Mouse (Mus musculus): Measurements from ENCODE around the gene P2rx2. TPM values are rescaled to one million over a fixed set of nuclear protein-coding genes. Genes with fewer than 3 reads are reported as not detected.

The P2rx2 gene
- polyA plus RNA-seq, 1 experiment from 2014 or later = 0.29 TPM

GRCm38 (mm10) chr5:110354716-110355115 is 11.7 kb upstream of the P2rx2 start:
- Histone ChIP-seq H3K27me3 (ENCODE audit: control insufficient read depth, insufficient read depth, low read length) (no peaks in the 10 kb centered on the region; the same call in 1 of the 2 replicates), H3K4me1 (ENCODE audit: control insufficient read depth, insufficient read depth, low read length) (no peaks in the 10 kb centered on the region)
- WGBS = 16% methylated on average over 7 of the region's 7 CpGs

GRCm38 (mm10) chr5:110347006-110347405 is 4.0 kb upstream of the P2rx2 start:
- Histone ChIP-seq H3K27me3 (ENCODE audit: control insufficient read depth, insufficient read depth, low read length) (peaks cover 29% of the 10 kb centered on the region), H3K9ac (ENCODE audit: low read length) (no peak overlapping the region), H3K4me2 (ENCODE audit: low read depth, low read length) (no peak overlapping the region), H3K9me3 (replicated peaks; ENCODE audit: control insufficient read depth, low read length) (no peaks in the 10 kb centered on the region), H3K4me3 (ENCODE audit: low read length) (no peak overlapping the region), H3K4me1 (ENCODE audit: control insufficient read depth, insufficient read depth, low read length) (peaks cover 9% of the 10 kb centered on the region), H3K27ac (ENCODE audit: low read length) (no peak overlapping the region), H3K36me3 (ENCODE audit: control insufficient read depth, insufficient read depth) (no peaks in the 10 kb centered on the region)
- ATAC-seq (replicated peaks; ENCODE audit: extremely low read depth, insufficient read depth, low FRiP score) = no peak
- WGBS = 73% methylated on average over 8 of the region's 8 CpGs

More at GRCm38 (mm10) chr5:110354716-110355115, 11.7 kb upstream of the P2rx2 start:
- ATAC-seq (replicated peaks; ENCODE audit: extremely low read depth, insufficient read depth, low FRiP score) = no peak; the same call in 1 of the 2 replicates
- Histone ChIP-seq H3K27ac (ENCODE audit: low read length) (no peak overlapping the region), H3K4me2 (ENCODE audit: low read depth, low read length) (no peak overlapping the region), H3K9me3 (replicated peaks; ENCODE audit: control insufficient read depth, low read length) (no peaks in the 10 kb centered on the region), H3K4me3 (ENCODE audit: low read length) (no peak overlapping the region), H3K9ac (ENCODE audit: low read length) (no peak overlapping the region), H3K36me3 (ENCODE audit: control insufficient read depth, insufficient read depth) (no peaks in the 10 kb centered on the region)

GRCm38 (mm10) chr5:110345553-110345952 is 2.5 kb upstream of the P2rx2 start:
- H3K27ac ChIP-seq (ENCODE audit: low read length) = no peak overlapping the region
- H3K27me3 ChIP-seq (ENCODE audit: control insufficient read depth, insufficient read depth, low read length) = peaks cover 38% of the 10 kb centered on the region

GRCm38 (mm10) chr5:110344524-110344923 is 1.5 kb upstream of the P2rx2 start, which contains the start of gene Lrcol1:
Gene Lrcol1, plus strand, starts transcription at chr5:110344730.
- no peak within 1 kb of the TSS for H3K4me3 ChIP-seq (ENCODE audit: low read length)
- no peaks in the 10 kb centered on the region for H3K9me3 ChIP-seq (replicated peaks; ENCODE audit: control insufficient read depth, low read length)
- H3K4me2 ChIP-seq (ENCODE audit: low read depth, low read length) = no peak within 1 kb of the TSS
- H3K9ac ChIP-seq (ENCODE audit: low read length) = no peak within 1 kb of the TSS
- no peaks in the 10 kb centered on the region for H3K36me3 ChIP-seq (ENCODE audit: control insufficient read depth, insufficient read depth)
- WGBS = 79% methylated on average over 4 of the region's 4 CpGs
- H3K4me1 ChIP-seq (ENCODE audit: control insufficient read depth, insufficient read depth, low read length) = peaks cover 9% of the 10 kb centered on the region
- H3K27ac ChIP-seq (ENCODE audit: low read length) = no peak within 1 kb of the TSS
- ATAC-seq (replicated peaks; ENCODE audit: extremely low read depth, insufficient read depth, low FRiP score) = no peak
- H3K27me3 ChIP-seq (ENCODE audit: control insufficient read depth, insufficient read depth, low read length) = peaks cover 38% of the 10 kb centered on the region

More at GRCm38 (mm10) chr5:110345553-110345952, 2.5 kb upstream of the P2rx2 start:
- 78% methylated on average over 4 of the region's 4 CpGs for WGBS
- H3K9me3 ChIP-seq (replicated peaks; ENCODE audit: control insufficient read depth, low read length) = no peaks in the 10 kb centered on the region
- H3K4me3 ChIP-seq (ENCODE audit: low read length) = no peak overlapping the region
- ATAC-seq (replicated peaks; ENCODE audit: extremely low read depth, insufficient read depth, low FRiP score) = no peak
- H3K36me3 ChIP-seq (ENCODE audit: control insufficient read depth, insufficient read depth) = no peaks in the 10 kb centered on the region
- no peak overlapping the region for H3K9ac ChIP-seq (ENCODE audit: low read length)
- H3K4me1 ChIP-seq (ENCODE audit: control insufficient read depth, insufficient read depth, low read length) = peaks cover 9% of the 10 kb centered on the region
- no peak overlapping the region for H3K4me2 ChIP-seq (ENCODE audit: low read depth, low read length)

- peaks cover 13% of the 10 kb centered on the region for H3K4me1 ChIP-seq (ENCODE audit: control insufficient read depth, insufficient read depth, low read length)
- no peak overlapping the region for H3K4me2 ChIP-seq (ENCODE audit: low read depth, low read length)
- H3K9me3 ChIP-seq (replicated peaks; ENCODE audit: control insufficient read depth, low read length) = no peaks in the 10 kb centered on the region
- no peak overlapping the region for H3K27ac ChIP-seq (ENCODE audit: low read length)
- 67% methylated on average over 2 of the region's 2 CpGs for WGBS
- peaks cover 25% of the 10 kb centered on the region for H3K27me3 ChIP-seq (ENCODE audit: control insufficient read depth, insufficient read depth, low read length)
- H3K9ac ChIP-seq (ENCODE audit: low read length) = no peak overlapping the region
- ATAC-seq (replicated peaks; ENCODE audit: extremely low read depth, insufficient read depth, low FRiP score) = no peak
- peaks cover 20% of the 10 kb centered on the region for H3K36me3 ChIP-seq (ENCODE audit: control insufficient read depth, insufficient read depth)
- no peak overlapping the region for H3K4me3 ChIP-seq (ENCODE audit: low read length)
These were observed 4.2 kb downstream of the P2rx2 start for GRCm38 (mm10) chr5:110338792-110339191.

- Histone ChIP-seq H3K9me3 (replicated peaks; ENCODE audit: control insufficient read depth, low read length) (no peaks in the 10 kb centered on the region), H3K4me2 (ENCODE audit: low read depth, low read length) (no peak overlapping the region), H3K4me3 (ENCODE audit: low read length) (no peak overlapping the region), H3K9ac (ENCODE audit: low read length) (no peak overlapping the region), H3K4me1 (ENCODE audit: control insufficient read depth, insufficient read depth, low read length) (no peaks in the 10 kb centered on the region), H3K36me3 (ENCODE audit: control insufficient read depth, insufficient read depth) (peaks cover 42% of the 10 kb centered on the region), H3K27ac (ENCODE audit: low read length) (no peak overlapping the region), H3K27me3 (ENCODE audit: control insufficient read depth, insufficient read depth, low read length) (no peaks in the 10 kb centered on the region)
- ATAC-seq (replicated peaks; ENCODE audit: extremely low read depth, insufficient read depth, low FRiP score) = no peak
- WGBS = 74% methylated on average over 3 of the region's 3 CpGs
These were observed 12.5 kb downstream of the P2rx2 start for GRCm38 (mm10) chr5:110330508-110330907.

GRCm38 (mm10) chr5:110313127-110313526 is 29.9 kb downstream of the P2rx2 start:
- no peak overlapping the region for H3K27ac ChIP-seq (ENCODE audit: low read length)
- H3K4me1 ChIP-seq (ENCODE audit: control insufficient read depth, insufficient read depth, low read length) = no peaks in the 10 kb centered on the region
- H3K4me3 ChIP-seq (ENCODE audit: low read length) = no peak overlapping the region
- no peak overlapping the region for H3K9ac ChIP-seq (ENCODE audit: low read length)
- 89% methylated on average over 3 of the region's 3 CpGs for WGBS
- H3K36me3 ChIP-seq (ENCODE audit: control insufficient read depth, insufficient read depth) = peaks cover 23% of the 10 kb centered on the region
- no peaks in the 10 kb centered on the region for H3K27me3 ChIP-seq (ENCODE audit: control insufficient read depth, insufficient read depth, low read length)
- H3K9me3 ChIP-seq (replicated peaks; ENCODE audit: control insufficient read depth, low read length) = no peaks in the 10 kb centered on the region
- H3K4me2 ChIP-seq (ENCODE audit: low read depth, low read length) = no peak overlapping the region
- ATAC-seq (replicated peaks; ENCODE audit: extremely low read depth, insufficient read depth, low FRiP score) = no peak

GRCm38 (mm10) chr5:110308861-110309260 is 34.2 kb downstream of the P2rx2 start:
- Histone ChIP-seq H3K9ac (ENCODE audit: low read length) (no peak overlapping the region), H3K9me3 (replicated peaks; ENCODE audit: control insufficient read depth, low read length) (no peaks in the 10 kb centered on the region), H3K4me2 (ENCODE audit: low read depth, low read length) (no peak overlapping the region), H3K27ac (ENCODE audit: low read length) (no peak overlapping the region), H3K27me3 (ENCODE audit: control insufficient read depth, insufficient read depth, low read length) (no peaks in the 10 kb centered on the region), H3K4me3 (ENCODE audit: low read length) (no peak overlapping the region), H3K36me3 (ENCODE audit: control insufficient read depth, insufficient read depth) (peaks cover 20% of the 10 kb centered on the region), H3K4me1 (ENCODE audit: control insufficient read depth, insufficient read depth, low read length) (no peaks in the 10 kb centered on the region)
- 91% methylated on average over 7 of the region's 7 CpGs for WGBS
- ATAC-seq (replicated peaks; ENCODE audit: extremely low read depth, insufficient read depth, low FRiP score) = no peak

GRCm38 (mm10) chr5:110300591-110300990 is 42.4 kb downstream of the P2rx2 start:
- no peak overlapping the region for H3K4me2 ChIP-seq (ENCODE audit: low read depth, low read length)
- H3K27me3 ChIP-seq (ENCODE audit: control insufficient read depth, insufficient read depth, low read length) = no peaks in the 10 kb centered on the region
- no peak overlapping the region for H3K27ac ChIP-seq (ENCODE audit: low read length)
- no peak overlapping the region for H3K9ac ChIP-seq (ENCODE audit: low read length)
- no peak overlapping the region for H3K4me3 ChIP-seq (ENCODE audit: low read length)
- H3K9me3 ChIP-seq (replicated peaks; ENCODE audit: control insufficient read depth, low read length) = no peaks in the 10 kb centered on the region
- WGBS = 93% methylated on average over 2 of the region's 2 CpGs
- H3K36me3 ChIP-seq (ENCODE audit: control insufficient read depth, insufficient read depth) = peaks cover 39% of the 10 kb centered on the region
- no peak for ATAC-seq (replicated peaks; ENCODE audit: extremely low read depth, insufficient read depth, low FRiP score)
- H3K4me1 ChIP-seq (ENCODE audit: control insufficient read depth, insufficient read depth, low read length) = no peaks in the 10 kb centered on the region

Data from heart, embryonic 16.5 days (tissue).